Mouse (Mus musculus): Measurements from ENCODE around the gene Nsun7.
"Not testable (repeated sequence)": the region's sequence is repeated elsewhere in the genome, so short reads cannot be mapped to it uniquely, and the experiment has no call there.

Gene Nsun7

GRCm38 (mm10) chr5:66259756-66260448, at the start of gene Nsun7:
Gene Nsun7, plus strand, starts transcription at chr5:66259897.
- peak; percentile 82 to 86 for DNase-seq (ENCODE audit: low spot score in 2 of 2)

GRCm38 (mm10) chr5:66214395-66214935, 45.2 kb upstream of the Nsun7 start:
- DNase-seq (ENCODE audit: low spot score in 2 of 2): no peak

- no peak for DNase-seq (ENCODE audit: low spot score in 2 of 2)
Measured at GRCm38 (mm10) chr5:66215569-66216277, 44.0 kb upstream of the Nsun7 start.

GRCm38 (mm10) chr5:66219692-66220091, 40.0 kb upstream of the Nsun7 start:
- DNase-seq (ENCODE audit: low spot score in 2 of 2): no peak

GRCm38 (mm10) chr5:66220620-66221019, 39.1 kb upstream of the Nsun7 start:
- no peak for DNase-seq (ENCODE audit: low spot score in 2 of 2)

GRCm38 (mm10) chr5:66222916-66223315, 36.8 kb upstream of the Nsun7 start:
- DNase-seq (ENCODE audit: low spot score in 2 of 2): no peak

GRCm38 (mm10) chr5:66226526-66226925, 33.2 kb upstream of the Nsun7 start:
- no peak for DNase-seq (ENCODE audit: low spot score in 2 of 2)

- DNase-seq (ENCODE audit: low spot score in 2 of 2): no peak
Measured at GRCm38 (mm10) chr5:66231660-66232269, 27.9 kb upstream of the Nsun7 start.

- DNase-seq (ENCODE audit: low spot score in 2 of 2): no peak
Measured at GRCm38 (mm10) chr5:66232456-66232855, 27.2 kb upstream of the Nsun7 start.

GRCm38 (mm10) chr5:66241894-66242293, 17.8 kb upstream of the Nsun7 start:
- no peak for DNase-seq (ENCODE audit: low spot score in 2 of 2)

GRCm38 (mm10) chr5:66243467-66243866, 16.2 kb upstream of the Nsun7 start:
- no peak for DNase-seq (ENCODE audit: low spot score in 2 of 2)

- DNase-seq (ENCODE audit: low spot score in 2 of 2): no peak
Measured at GRCm38 (mm10) chr5:66244043-66244660, 15.5 kb upstream of the Nsun7 start.

- no peak for DNase-seq (ENCODE audit: low spot score in 2 of 2)
Measured at GRCm38 (mm10) chr5:66245958-66246497, 13.7 kb upstream of the Nsun7 start.

- no peak for DNase-seq (ENCODE audit: low spot score in 2 of 2)
Measured at GRCm38 (mm10) chr5:66253219-66253618, 6.5 kb upstream of the Nsun7 start.

- no peak for DNase-seq (ENCODE audit: low spot score in 2 of 2)
Measured at GRCm38 (mm10) chr5:66255044-66255443, 4.7 kb upstream of the Nsun7 start.

GRCm38 (mm10) chr5:66259000-66259399, 697 bp upstream of the Nsun7 start:
- DNase-seq (ENCODE audit: low spot score in 2 of 2): no peak

- DNase-seq (ENCODE audit: low spot score in 2 of 2): not testable (repeated sequence)
Measured at GRCm38 (mm10) chr5:66259431-66259755, 304 bp upstream of the Nsun7 start.

- DNase-seq (ENCODE audit: low spot score in 2 of 2): no peak
Measured at GRCm38 (mm10) chr5:66262475-66262874, 2.8 kb downstream of the Nsun7 start.

- peak in 1 of 2 experiments; percentile 13 for DNase-seq (ENCODE audit: low spot score in 2 of 2)
Measured at GRCm38 (mm10) chr5:66263398-66263797, 3.7 kb downstream of the Nsun7 start.

- DNase-seq (ENCODE audit: low spot score in 2 of 2): no peak
Measured at GRCm38 (mm10) chr5:66269616-66270015, 9.9 kb downstream of the Nsun7 start.

- no peak for DNase-seq (ENCODE audit: low spot score in 2 of 2)
Measured at GRCm38 (mm10) chr5:66271141-66271540, 11.4 kb downstream of the Nsun7 start.

- no peak for DNase-seq (ENCODE audit: low spot score in 2 of 2)
Measured at GRCm38 (mm10) chr5:66274417-66274816, 14.7 kb downstream of the Nsun7 start.
